Mouse (Mus musculus) ES-Bruce4 (cell line): Measurements from ENCODE around the gene Upk1b.

Source experiments
- CTCF ChIP-seq: IDR thresholded peaks from one replicate; pipeline ENCODE4 v1.8.1; 2011; ENCODE audit warnings: low read depth, low read length
- EP300 ChIP-seq: IDR thresholded peaks from 2 replicates; pipeline ENCODE4 v1.6.1; 2011; ENCODE audit warnings: low read depth, low read length; ENCODE audit not compliant: insufficient read depth
- POLR2A ChIP-seq: IDR thresholded peaks from one replicate; pipeline ENCODE4 v1.8.1; 2011; ENCODE audit warnings: low read length; ENCODE audit not compliant: insufficient read depth

- TF ChIP-seq CTCF (no peak), POLR2A (no peak), EP300 (no peak)
Measured at GRCm38 (mm10) chr16:38760834-38761375, 39.2 kb downstream of the Upk1b start.
